Mouse (Mus musculus) kidney, adult 2 months (tissue): ENCODE results near the gene Azin2.

Source experiments
- CTCF ChIP-seq: fragments of 200-500 bp; conservative IDR thresholded peaks from 2 replicates; pipeline ENCODE4 v1.5.1; 2011; ENCODE audit warnings: low read depth, mild to moderate bottlenecking, control low read depth, low read length, moderate library complexity, mixed read lengths; ENCODE audit not compliant: insufficient read depth, insufficient read length
- POLR2A ChIP-seq: fragments of 200-500 bp; IDR thresholded peaks from one replicate; pipeline ENCODE4 v1.6.1; 2011; ENCODE audit warnings: low read depth, low read length, control low read depth

GRCm38 (mm10) chr4:129008672-129009071 is 46.4 kb upstream of the Azin2 start:
- TF ChIP-seq CTCF (no peak), POLR2A (no peak)
